Mouse (Mus musculus) ZHBTc4 (cell line): ENCODE measurements at regions not wholly inside any gene's neighbourhood (a gene's known extent, or its start where the extent isn't known, plus 50 kb on each side); places are given as distances from the start of the nearest gene placed in this dataset.

Experiments used
- DNase-seq: peaks from one replicate; pipeline ENCODE4 v3.0.0-alpha.2; 2011; ENCODE audit warnings: low read depth, low spot score

DNA sequence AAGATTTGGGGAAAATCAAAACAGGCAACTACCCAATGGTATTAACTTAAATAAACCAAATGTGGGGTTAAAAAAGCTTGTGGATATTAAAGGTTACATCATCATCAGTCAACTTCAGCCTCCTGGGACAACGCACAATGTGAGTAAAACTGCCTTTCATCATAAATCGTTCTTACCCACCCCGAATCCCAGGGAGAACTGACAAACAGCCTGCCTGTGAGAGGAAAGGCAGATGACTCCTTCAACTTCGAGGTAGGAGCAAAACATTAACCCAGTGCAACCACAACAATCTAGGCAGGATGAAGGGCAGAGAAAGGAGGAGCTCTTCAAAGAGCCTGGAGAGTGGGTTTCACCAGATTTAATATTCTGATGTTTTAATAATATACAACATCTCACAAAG is 135.3 kb upstream of the Gm37988 start:
- no peak for DNase-seq

DNA sequence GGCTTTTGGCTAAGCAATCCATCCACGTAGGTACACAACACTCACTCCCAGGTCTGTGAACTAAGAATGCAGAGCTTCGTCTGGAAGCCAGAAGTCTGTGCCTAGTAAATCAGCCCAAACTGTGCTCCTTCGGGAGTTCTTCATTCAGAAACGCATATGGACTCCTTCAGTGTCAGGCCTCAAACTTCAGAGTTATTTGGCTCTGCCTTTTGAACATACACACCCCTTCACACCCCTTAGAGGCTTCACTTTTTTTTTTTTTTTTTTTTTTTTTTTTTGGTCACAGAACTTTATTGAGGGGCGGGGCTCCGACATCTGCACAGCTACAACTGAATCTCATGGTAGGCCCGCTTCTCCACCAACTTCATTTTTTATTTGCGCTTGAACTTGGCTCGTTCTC is 120.1 kb upstream of the Gm37988 start:
- no peak for DNase-seq

DNA sequence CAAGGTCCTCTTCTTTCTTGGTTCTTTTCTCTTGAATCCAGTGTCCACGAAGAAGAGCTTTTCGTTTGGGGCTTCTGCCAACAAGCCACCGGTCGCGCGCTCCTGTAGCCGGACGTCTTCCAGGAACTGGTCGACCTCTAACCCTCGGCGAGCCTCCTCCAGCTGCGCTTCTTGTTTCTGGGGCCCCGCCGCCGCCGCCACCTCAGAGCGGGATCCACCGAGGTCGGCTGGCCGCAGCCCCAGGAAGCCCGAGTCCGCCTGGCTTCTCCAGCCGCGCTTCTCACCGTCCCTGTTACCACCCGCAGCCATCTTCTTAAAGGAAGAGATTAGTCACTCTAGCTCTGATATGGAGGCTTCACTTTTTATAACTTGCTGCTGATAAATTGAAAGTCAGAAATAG is 118.6 kb upstream of the Gm37988 start:
- peak; percentile 57 for DNase-seq

DNA sequence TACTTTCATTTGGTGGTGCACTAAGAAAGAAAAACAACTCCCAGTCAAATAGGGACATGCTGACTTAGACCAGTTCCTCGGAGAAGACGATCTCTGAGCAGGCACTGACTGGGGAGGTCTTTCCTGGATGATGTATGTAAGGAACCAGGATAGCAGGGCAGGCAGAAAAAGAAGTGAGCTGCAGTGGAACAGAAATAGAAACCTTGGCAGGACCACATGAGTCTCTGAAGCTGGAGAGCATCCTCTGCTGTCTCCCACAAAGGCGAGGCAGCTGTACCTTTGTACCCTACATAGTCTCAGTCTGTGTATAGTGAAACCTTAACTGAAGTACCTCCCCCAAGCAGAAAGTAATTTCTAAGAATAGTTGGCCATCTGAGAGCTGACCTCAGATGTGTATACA is 104.4 kb upstream of the Gm37988 start:
- DNase-seq = no peak

DNA sequence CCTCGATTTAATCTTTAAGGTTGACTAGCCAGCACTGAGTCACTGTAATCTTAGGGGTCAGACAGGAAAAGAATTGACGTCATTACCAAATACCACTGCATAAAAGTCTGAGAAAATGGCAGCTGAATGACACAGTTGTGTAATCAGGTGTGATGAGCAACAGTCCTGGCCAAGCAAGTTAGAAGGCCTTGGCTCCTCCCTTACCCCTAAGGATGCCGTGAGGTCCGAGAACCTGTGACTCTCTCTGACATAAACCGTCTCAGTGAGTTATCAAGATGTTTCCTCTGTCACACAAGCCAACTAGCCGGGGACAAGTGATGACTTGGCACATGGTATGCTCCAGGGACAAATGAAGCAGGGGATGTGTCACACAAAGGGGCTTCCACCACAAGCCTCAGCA is 101.5 kb upstream of the Gm37988 start:
- DNase-seq = no peak

DNA sequence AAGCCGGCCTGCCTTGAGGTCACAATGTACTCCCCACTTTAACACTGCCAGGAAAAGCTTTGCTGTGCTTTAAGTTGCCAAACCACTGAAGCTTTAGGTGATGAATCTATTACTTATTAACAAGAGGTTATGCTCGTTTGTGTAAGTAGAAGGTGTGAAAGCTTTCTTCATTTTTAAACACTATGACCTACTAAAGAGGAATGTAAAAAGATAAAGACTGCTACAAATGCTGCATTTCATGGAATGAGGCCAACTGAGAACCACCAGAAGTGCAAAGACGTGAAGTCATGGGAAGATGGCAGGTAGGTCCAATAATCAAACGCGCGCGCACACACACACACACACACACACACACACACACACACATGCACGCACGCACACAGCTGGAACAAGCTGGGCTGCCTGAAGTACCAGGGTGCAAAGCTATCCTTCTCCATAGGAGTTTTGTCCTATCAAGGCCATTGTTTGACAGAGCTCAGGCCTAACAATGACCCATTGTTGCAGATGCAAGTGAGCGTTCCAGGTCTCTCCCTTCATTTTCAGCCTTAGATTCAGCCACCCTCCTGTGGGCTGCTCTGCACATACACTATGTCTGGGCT is 85.3 kb upstream of the Gm37988 start:
- DNase-seq = peak; percentile 32
